Mouse (Mus musculus): Measurements from ENCODE around the gene Otogl. TPM values are rescaled to one million over a fixed set of nuclear protein-coding genes. Genes with fewer than 3 reads are reported as not detected.

Gene Otogl
- total RNA-seq, 4 experiments from 2014 or later, result 0.25 to 0.41 (median 0.39) TPM

- DNase-seq (ENCODE audit: low spot score in 2 of 2), result no peak
Observed at GRCm38 (mm10) chr10:107906453-107906852, 5.5 kb downstream of the Otogl start.

GRCm38 (mm10) chr10:107905274-107906034 lies 6.5 kb downstream of the Otogl start:
- DNase-seq (ENCODE audit: low spot score in 2 of 2), result no peak

- DNase-seq (ENCODE audit: low spot score in 2 of 2), result no peak
Observed at GRCm38 (mm10) chr10:107901958-107902357, 10.0 kb downstream of the Otogl start.

- DNase-seq (ENCODE audit: low spot score in 2 of 2), result no peak
Observed at GRCm38 (mm10) chr10:107901204-107901879, 10.6 kb downstream of the Otogl start.

GRCm38 (mm10) chr10:107899946-107900345 lies 12.0 kb downstream of the Otogl start:
- no peak for DNase-seq (ENCODE audit: low spot score in 2 of 2)

GRCm38 (mm10) chr10:107896158-107896557 lies 15.8 kb downstream of the Otogl start:
- DNase-seq (ENCODE audit: low spot score in 2 of 2), result no peak

GRCm38 (mm10) chr10:107894663-107895581 lies 17.0 kb downstream of the Otogl start:
- DNase-seq (ENCODE audit: low spot score in 2 of 2), result no peak

GRCm38 (mm10) chr10:107890400-107890799 lies 21.5 kb downstream of the Otogl start:
- DNase-seq (ENCODE audit: low spot score in 2 of 2), result no peak

- DNase-seq (ENCODE audit: low spot score in 2 of 2), result no peak
Observed at GRCm38 (mm10) chr10:107872542-107872941, 39.4 kb downstream of the Otogl start.

- no peak for DNase-seq (ENCODE audit: low spot score in 2 of 2)
Observed at GRCm38 (mm10) chr10:107872109-107872508, 39.8 kb downstream of the Otogl start.

GRCm38 (mm10) chr10:107870540-107870939 lies 41.4 kb downstream of the Otogl start:
- no peak for DNase-seq (ENCODE audit: low spot score in 2 of 2)

GRCm38 (mm10) chr10:107868904-107869303 lies 43.0 kb downstream of the Otogl start:
- DNase-seq (ENCODE audit: low spot score in 2 of 2), result no peak

GRCm38 (mm10) chr10:107867414-107867813 lies 44.5 kb downstream of the Otogl start:
- no peak for DNase-seq (ENCODE audit: low spot score in 2 of 2)

- no peak for DNase-seq (ENCODE audit: low spot score in 2 of 2)
Observed at GRCm38 (mm10) chr10:107860235-107860917, 51.6 kb downstream of the Otogl start.

GRCm38 (mm10) chr10:107859220-107859619 lies 52.7 kb downstream of the Otogl start:
- no peak for DNase-seq (ENCODE audit: low spot score in 2 of 2)

- peak; percentile 4 to 40 for DNase-seq (ENCODE audit: low spot score in 2 of 2)
Observed at GRCm38 (mm10) chr10:107858684-107859083, 53.2 kb downstream of the Otogl start.

- no peak for DNase-seq (ENCODE audit: low spot score in 2 of 2)
Observed at GRCm38 (mm10) chr10:107844906-107845305, 67.0 kb downstream of the Otogl start.

- DNase-seq (ENCODE audit: low spot score in 2 of 2), result no peak
Observed at GRCm38 (mm10) chr10:107834452-107835239, 77.3 kb downstream of the Otogl start.

GRCm38 (mm10) chr10:107829151-107829550 lies 82.8 kb downstream of the Otogl start:
- DNase-seq (ENCODE audit: low spot score in 2 of 2), result no peak

GRCm38 (mm10) chr10:107813814-107814483 lies 98.0 kb downstream of the Otogl start:
- peak; percentile 10 to 35 for DNase-seq (ENCODE audit: low spot score in 2 of 2)

All from layer of hippocampus, adult 8-10 months (tissue).